ENCODE assay signal across 8 mouse cellular contexts in the genomic region with DNA sequence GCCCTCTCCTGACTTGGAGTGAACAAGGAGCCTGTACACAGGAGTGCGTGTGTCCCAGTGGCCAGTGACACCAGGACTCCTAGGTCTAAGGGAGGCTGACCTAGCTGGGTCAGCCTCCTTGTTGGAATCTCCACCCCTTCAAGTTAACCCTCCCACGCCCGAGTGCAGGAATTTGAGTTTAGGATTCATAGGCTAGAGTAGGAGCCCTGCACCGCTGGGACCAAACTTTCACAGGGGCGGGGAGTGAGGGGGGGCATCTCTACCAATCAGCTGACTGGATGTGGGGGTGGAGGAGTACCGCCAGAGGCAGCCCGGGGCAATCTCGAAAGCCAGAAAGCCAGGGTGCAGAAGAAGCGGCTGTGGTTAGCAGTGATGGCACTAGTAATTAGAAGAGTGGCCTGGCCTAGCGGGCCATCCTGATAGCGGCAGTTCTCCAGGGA. TPM values are rescaled to one million over a fixed set of nuclear protein-coding genes. Genes with fewer than 3 reads are reported as not detected.
DNase-seq lines count a peak whose midpoint lies in the region; ATAC-seq lines count a peak whose summit lies in the region.

Gene Irs3, minus strand, starts transcription at position 63 of the 440 bp plus-strand sequence.

- H3K4me3 ChIP-seq in kidney, embryonic 15.5 days (replicated peaks), result peak within 1 kb of the TSS; percentile 38

- H3K36me3 ChIP-seq in kidney, embryonic 15.5 days, result peaks cover 25% of the 10 kb centered on the region

- 0 out of 2 replicates have a peak within 1 kb of the TSS, but pooled peaks have one; percentile 37 for H3K27ac ChIP-seq in kidney, embryonic 15.5 days

- no peak for ATAC-seq in kidney, embryonic 15.5 days (replicated peaks; ENCODE audit: low FRiP score)
- 0 out of 2 replicates have a peak, but pooled peaks have one; percentile 9 for ATAC-seq in megakaryocyte, adult 5-6 weeks (ENCODE audit: poor library complexity, severe bottlenecking)

- 11% methylated on average over 11 of the region's 11 CpGs for WGBS in kidney, embryonic 15.5 days

- H3K9me3 ChIP-seq in kidney, embryonic 15.5 days (replicated peaks), result no peaks in the 10 kb centered on the region

- peaks cover 65% of the 10 kb centered on the region for H3K4me1 ChIP-seq in kidney, embryonic 15.5 days

- H3K4me2 ChIP-seq in kidney, embryonic 15.5 days, result peak within 1 kb of the TSS; percentile 63

- peak; percentile 31 to 32 for DNase-seq in spleen, postnatal 36 days (ENCODE audit: low spot score in 2 of 2)
- DNase-seq in spleen, adult 12 weeks (ENCODE audit: low spot score), result no peak
- DNase-seq in heart, adult 9 months (ENCODE audit: low spot score in 2 of 2), result peak; percentile 52
- no peak for DNase-seq in cerebellum, adult 18-20 months
- no peak for DNase-seq in thymus, adult 18-20 months
- no peak for DNase-seq in layer of hippocampus, postnatal 14 days (ENCODE audit: low spot score in 2 of 2)

- H3K9ac ChIP-seq in kidney, embryonic 15.5 days, result no peak within 1 kb of the TSS

- H3K27me3 ChIP-seq in kidney, embryonic 15.5 days, result peaks cover 26% of the 10 kb centered on the region

RNA-seq across cellular contexts. Expression of gene Irs3, which starts in this region (rescaled TPM):
- 0.80 and 0.82 TPM in 2 replicates for polyA plus RNA-seq in kidney, embryonic 15.5 days (2015; fragmentation: Nextera tagmentation; extraction: Ambion mirVana)
- not detected in 2 replicates for total RNA-seq in megakaryocyte, adult 5-6 weeks (2015)
- not detected in 2 replicates for total RNA-seq in megakaryocyte, adult 5-6 weeks (2017)
- not detected for total RNA-seq in layer of hippocampus, postnatal 14 days (2021)

Comparison
In these comparisons a context has a peak if more than half of its experiments do, and no peak if none do; other contexts are left out.
1. DNase-seq: peak in spleen, postnatal 36 days (2 of 2) and heart, adult 9 months (2 of 2); none in spleen, adult 12 weeks (single experiment), cerebellum, adult 18-20 months (0 of 2), thymus, adult 18-20 months (0 of 2) and layer of hippocampus, postnatal 14 days (0 of 2).
2. Peak in ATAC-seq in megakaryocyte, adult 5-6 weeks; RNA of the gene not detected or under 1 TPM.